Mouse (Mus musculus) limb, embryonic 14.5 days (tissue): Measurements from ENCODE around the gene 1700001P01Rik. TPM values are rescaled to one million over a fixed set of nuclear protein-coding genes. Genes with fewer than 3 reads are reported as not detected.

Experiments used
- ATAC-seq: fragments of 200-750 bp; cut with Nextera tagmentation; 2 replicates; pipeline ENCODE4 v1.8.0; 2017; ENCODE audit warnings: low read depth, moderate number of reproducible peaks, moderate TSS enrichment; ENCODE audit not compliant: low FRiP score
- DNase-seq: peaks from one replicate; pipeline ENCODE4 v3.0.0-alpha.2; 2015; ENCODE audit warnings: low spot score
- H3K27ac ChIP-seq: fragments of 300-500 bp; sonication (generic); replicated peaks from 2 replicates; pipeline ENCODE4 v1.5.1; 2014; ENCODE audit warnings: low read depth, mild to moderate bottlenecking, low read length, moderate library complexity, mixed read lengths
- H3K27me3 ChIP-seq: fragments of 300-500 bp; sonication (generic); 2 replicates; pipeline ENCODE4 v1.6.1; 2014; ENCODE audit warnings: low read length, mixed read lengths; ENCODE audit not compliant: control insufficient read depth, insufficient read depth
- H3K36me3 ChIP-seq: fragments of 300-500 bp; sonication (generic); 2 replicates; pipeline ENCODE4 v1.6.1; 2014; ENCODE audit warnings: mild to moderate bottlenecking, low read length, moderate library complexity, mixed read lengths; ENCODE audit not compliant: control insufficient read depth, insufficient read depth
- H3K4me1 ChIP-seq: fragments of 300-500 bp; sonication (generic); 2 replicates; pipeline ENCODE4 v1.6.1; 2014; ENCODE audit warnings: antibody characterized with exemption, low read length, mixed read lengths; ENCODE audit not compliant: control insufficient read depth, insufficient read depth
- H3K4me2 ChIP-seq: fragments of 300-500 bp; sonication (generic); replicated peaks from 2 replicates; pipeline ENCODE4 v1.6.1; 2014; ENCODE audit warnings: low read depth, mild to moderate bottlenecking, low read length, moderate library complexity; ENCODE audit not compliant: severe bottlenecking
- H3K4me3 ChIP-seq: fragments of 300-500 bp; sonication (generic); replicated peaks from 2 replicates; pipeline ENCODE4 v1.5.1; 2014; ENCODE audit warnings: low read length
- H3K9ac ChIP-seq: fragments of 300-500 bp; sonication (generic); 2 replicates; pipeline ENCODE4 v1.6.1; 2014; ENCODE audit warnings: mild to moderate bottlenecking, low read depth, low read length, moderate library complexity; ENCODE audit not compliant: severe bottlenecking
- H3K9me3 ChIP-seq: fragments of 300-500 bp; sonication (generic); 2 replicates; pipeline ENCODE4 v1.6.1; 2016; ENCODE audit warnings: low read length; ENCODE audit not compliant: control insufficient read depth
- POLR2A ChIP-seq: fragments of 200-500 bp; IDR thresholded peaks from 2 replicates; pipeline ENCODE4 v1.8.0; 2012; ENCODE audit warnings: inconsistent platforms, mild to moderate bottlenecking, moderate library complexity, borderline replicate concordance; ENCODE audit not compliant: insufficient read depth, insufficient read length; ENCODE audit errors: extremely low read depth
- WGBS: fragments of 180-500 bp; shearing (Covaris S2); extraction: QIAGEN DNeasy Blood & Tissue Kit; methylation state at CpG from one replicate; pipeline ENCODE4 v1.1.7; 2014; 5-methylcytosine and 5-hydroxymethylcytosine counted together
- polyA plus RNA-seq, 2 experiments: library from polyadenylated mRNA; depleted of rRNA in 1 of 2; stranded (reverse) in 1 of 2; unstranded in 1 of 2; fragments of >200 nt; fragmentation: Nextera tagmentation in 1 of 2; extraction: Ambion mirVana in 1 of 2; gene quantifications; 2 replicates each; pipeline versions ENCODE4 v1.2.1 to v1.2.3; 2012 to 2014

Gene 1700001P01Rik
- polyA plus RNA-seq, 2 experiments = 0.34 TPM; not detected in 1

DNA sequence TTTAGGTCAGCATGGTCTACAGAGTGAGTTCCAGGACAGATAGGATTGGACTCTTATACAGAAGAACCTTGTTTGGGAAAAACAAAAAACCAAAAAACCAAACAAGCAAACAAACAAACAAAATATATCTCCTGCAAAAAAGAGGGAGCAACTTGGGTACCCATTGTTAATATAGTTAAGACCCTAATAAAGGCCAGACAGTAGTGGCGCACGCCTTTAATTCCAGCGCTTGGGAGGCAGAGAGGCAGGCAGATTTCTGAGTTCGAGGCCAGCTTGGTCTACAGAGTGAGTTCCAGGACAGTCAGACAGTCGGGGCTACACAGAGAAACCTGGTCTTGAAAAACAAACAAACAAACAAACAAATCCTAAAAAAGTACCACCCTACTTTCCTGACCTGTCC is 14.0 kb upstream of the 1700001P01Rik start:
- H3K9me3 ChIP-seq = no peaks in the 10 kb centered on the region
- DNase-seq (no peak), ATAC-seq (no peak)
- H3K9ac ChIP-seq = no peak overlapping the region
- no peak for TF ChIP-seq POLR2A
- H3K36me3 ChIP-seq = no peaks in the 10 kb centered on the region
- H3K4me1 ChIP-seq = no peaks in the 10 kb centered on the region
- H3K27me3 ChIP-seq = no peaks in the 10 kb centered on the region
- H3K4me2 ChIP-seq = no peak overlapping the region
- no peak overlapping the region for H3K4me3 ChIP-seq
- 81% methylated on average over 5 of the region's 5 CpGs for WGBS
- no peak overlapping the region for H3K27ac ChIP-seq

DNA sequence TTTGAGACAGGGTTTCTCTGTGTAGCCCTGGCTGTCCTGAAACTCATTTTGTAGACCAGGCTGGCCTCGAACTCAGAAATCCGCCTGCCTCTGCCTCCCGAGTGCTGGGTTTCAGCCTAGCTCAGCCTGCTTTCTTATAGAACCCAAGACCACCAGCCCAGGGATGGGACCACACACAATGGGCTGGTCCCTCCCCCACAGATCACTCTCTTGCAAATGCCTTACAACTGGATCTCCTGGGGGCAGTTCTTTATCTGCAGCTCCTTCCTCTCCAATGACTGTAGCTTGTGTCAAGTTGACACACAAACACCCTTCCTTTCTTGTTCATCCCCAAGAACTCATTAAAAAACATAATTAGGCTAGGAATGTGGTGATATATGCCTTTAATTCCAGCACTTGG is 12.2 kb upstream of the 1700001P01Rik start:
- ATAC-seq = no peak
- no peaks in the 10 kb centered on the region for H3K36me3 ChIP-seq
- no peaks in the 10 kb centered on the region for H3K9me3 ChIP-seq
- H3K4me2 ChIP-seq = no peak overlapping the region
- no peak for DNase-seq
- no peak overlapping the region for H3K4me3 ChIP-seq
- no peak for TF ChIP-seq POLR2A
- no peak overlapping the region for H3K9ac ChIP-seq
- no peak overlapping the region for H3K27ac ChIP-seq
- H3K27me3 ChIP-seq = no peaks in the 10 kb centered on the region
- WGBS = 84% methylated on average over 3 of the region's 3 CpGs
- no peaks in the 10 kb centered on the region for H3K4me1 ChIP-seq

DNA sequence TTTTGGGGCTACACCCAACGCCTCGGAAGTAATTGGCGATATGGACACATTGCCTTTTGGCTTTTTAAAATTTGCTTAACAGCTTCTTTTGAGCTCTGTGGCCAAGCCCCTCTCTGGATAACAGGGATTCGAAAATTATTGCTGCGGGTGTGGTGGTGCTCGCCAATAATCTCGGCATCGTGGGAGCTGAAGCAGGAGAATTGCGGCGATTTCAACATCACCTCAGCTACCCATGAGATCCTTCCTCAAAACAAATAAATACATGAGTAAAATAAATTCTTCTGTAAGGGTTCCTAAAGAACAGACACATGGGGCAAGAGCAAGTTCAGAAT is 6.8 kb upstream of the 1700001P01Rik start:
- DNase-seq = no peak
- WGBS = 1% methylated on average over 10 of the region's 10 CpGs
- H3K27me3 ChIP-seq = no peaks in the 10 kb centered on the region
- peak overlapping the region; percentile 99 for H3K9ac ChIP-seq
- no peak for ATAC-seq
- H3K27ac ChIP-seq = peak overlapping the region; percentile 96; the same call in 1 of the 2 replicates
- no peaks in the 10 kb centered on the region for H3K9me3 ChIP-seq
- TF ChIP-seq POLR2A = no peak
- H3K4me3 ChIP-seq = peak overlapping the region; percentile 98
- H3K4me1 ChIP-seq = peaks cover 8% of the 10 kb centered on the region
- H3K4me2 ChIP-seq = peak overlapping the region; percentile 70
- peaks cover 36% of the 10 kb centered on the region for H3K36me3 ChIP-seq

DNA sequence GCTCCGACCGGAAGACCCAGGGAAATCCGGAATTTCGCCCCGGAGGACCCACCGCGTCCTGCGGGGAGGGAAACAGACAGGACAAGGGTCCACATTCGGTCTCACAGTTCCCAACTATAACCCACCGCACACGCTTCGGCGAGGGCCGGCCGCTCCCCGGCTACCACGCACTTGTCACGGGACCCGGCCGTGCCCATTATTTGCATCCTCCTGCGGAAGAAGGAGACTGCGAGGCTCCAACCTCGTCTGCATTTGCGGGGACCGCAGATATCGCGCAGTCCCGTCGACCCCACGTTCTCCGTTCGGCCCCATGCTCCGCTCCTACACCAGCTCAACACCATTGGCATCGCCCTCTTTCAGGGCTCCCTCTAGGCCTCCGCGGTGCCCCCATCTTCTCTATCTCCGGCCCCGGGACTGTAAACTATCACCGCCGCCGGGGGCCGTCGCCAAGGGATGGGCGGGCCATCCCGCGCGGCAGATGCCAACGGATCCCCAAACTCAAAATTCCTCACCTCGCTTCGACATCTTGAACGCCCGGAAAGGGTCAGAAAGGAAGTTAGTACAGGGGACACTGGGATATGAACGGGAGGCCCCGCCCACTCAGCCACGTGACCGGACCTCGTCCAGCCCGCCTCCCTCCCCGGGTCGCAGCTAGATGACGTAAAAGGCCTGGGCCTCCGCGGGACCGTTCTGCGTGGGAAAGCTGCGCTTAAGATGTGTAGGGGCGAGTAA is 6.3 kb upstream of the 1700001P01Rik start, which contains the start of gene Rpl23:
Gene Rpl23 (minus strand): TSS at position 606 of the 732 bp plus-strand sequence.
- DNase-seq (peak; percentile 98), ATAC-seq (peak; percentile 98)
- peak; percentile 80; the same call in 1 of the 2 replicates for TF ChIP-seq POLR2A
- Histone ChIP-seq H3K4me3 (peak within 1 kb of the TSS; percentile 98), H3K27ac (peak within 1 kb of the TSS; percentile 96), H3K27me3 (no peaks in the 10 kb centered on the region), H3K4me1 (peaks cover 8% of the 10 kb centered on the region), H3K36me3 (peaks cover 42% of the 10 kb centered on the region), H3K9ac (peak within 1 kb of the TSS; percentile 99), H3K4me2 (peak within 1 kb of the TSS; percentile 70), H3K9me3 (no peaks in the 10 kb centered on the region)
- under 1% methylated on average over 67 of the region's 67 CpGs for WGBS

DNA sequence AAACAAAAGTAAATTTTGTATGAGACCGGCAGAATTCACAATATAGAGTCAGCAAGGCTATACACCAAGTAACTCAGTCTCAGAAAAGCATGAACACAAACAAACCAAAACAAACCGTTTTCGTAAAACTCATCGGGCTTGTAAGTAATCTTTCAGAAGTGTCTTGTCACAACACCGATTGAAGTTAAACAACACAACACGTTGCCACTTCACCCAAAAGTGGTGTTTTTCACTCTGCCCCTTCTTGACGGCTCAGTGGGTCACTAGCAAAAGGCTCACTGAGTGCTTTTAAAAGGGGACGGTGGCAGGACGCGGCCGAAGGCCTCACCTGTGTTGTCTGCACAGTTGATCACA is 5.7 kb upstream of the 1700001P01Rik start:
- TF ChIP-seq POLR2A = no peak
- H3K27me3 ChIP-seq = no peaks in the 10 kb centered on the region
- ATAC-seq = no peak
- peak overlapping the region; percentile 99 for H3K9ac ChIP-seq
- WGBS = 1% methylated on average over 11 of the region's 11 CpGs
- peak overlapping the region; percentile 70 for H3K4me2 ChIP-seq
- H3K4me3 ChIP-seq = peak overlapping the region; percentile 98
- peaks cover 8% of the 10 kb centered on the region for H3K4me1 ChIP-seq
- peak overlapping the region; percentile 96 for H3K27ac ChIP-seq
- H3K36me3 ChIP-seq = peaks cover 47% of the 10 kb centered on the region
- no peak for DNase-seq
- H3K9me3 ChIP-seq = no peaks in the 10 kb centered on the region
